Mouse (Mus musculus): ENCODE data around the gene Kpna6.

- TF ChIP-seq CTCF (IDR thresholded peaks at IDR 0.05; ENCODE audit: low read depth, low read length) (no peak), POLR2A (IDR thresholded peaks at IDR 0.05; ENCODE audit: extremely low read depth, insufficient read depth, low read length) (no peak)
These were observed 23.8 kb upstream of the Kpna6 start, which contains the start of gene Tmem39b for GRCm38 (mm10) chr4:129696158-129696985.

Measured in liver, adult 2 months (tissue).